Mouse (Mus musculus) adrenal gland, adult (tissue): ENCODE measurements around the gene Olfr776.
"Not testable (repeated sequence)": the region's sequence is repeated elsewhere in the genome, so short reads cannot be mapped to it uniquely, and the experiment has no call there.

ENCODE experiments used
- DNase-seq, 2 experiments: peaks; one replicate each; pipeline ENCODE4 v3.0.0; 2022 to 2023; ENCODE audit warnings: low spot score in 1 of 2; ENCODE audit not compliant: inconsistent age in 2 of 2

Gene Olfr776

DNA sequence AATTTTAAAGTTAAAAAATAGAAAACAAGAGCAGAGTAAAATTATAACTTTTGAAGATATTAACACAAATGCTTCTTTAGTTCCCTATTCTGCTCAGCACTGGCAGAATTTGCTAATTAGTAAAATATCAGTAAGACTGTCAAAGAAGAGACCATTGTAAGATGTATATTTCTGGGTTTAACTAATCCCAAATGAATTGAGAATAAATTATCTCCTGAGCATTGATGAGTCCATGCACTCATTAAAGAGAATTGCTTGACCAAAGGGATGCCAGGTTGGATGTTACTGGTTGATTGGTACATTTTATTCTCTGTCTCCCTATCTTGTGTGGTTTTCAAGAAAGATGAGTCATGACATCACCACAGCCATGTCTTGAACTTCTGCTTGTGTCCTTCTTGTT is at the start of gene Olfr776:
TSS of gene Olfr776 (plus strand) at position 301 of the 400 bp plus-strand sequence.
- no peak for DNase-seq

DNA sequence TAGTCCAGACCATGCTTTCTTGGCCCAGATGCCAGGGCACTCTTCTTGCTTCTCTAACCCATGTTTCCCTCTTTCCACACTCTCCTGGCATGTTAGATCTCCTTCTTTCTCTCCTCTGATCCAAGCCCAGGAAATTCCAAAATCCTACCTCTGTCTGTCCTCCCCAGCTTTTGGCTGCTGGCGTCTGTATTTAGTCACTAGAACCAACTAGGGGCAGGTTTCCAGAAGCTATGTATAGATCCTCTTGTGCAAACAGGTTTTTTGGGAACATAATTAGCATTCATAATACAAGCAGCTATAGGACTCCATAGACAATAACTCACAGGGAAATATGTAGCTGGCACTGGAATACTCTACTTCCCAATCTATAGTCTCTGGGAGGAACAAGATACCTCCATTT is 28.2 kb upstream of the Olfr776 start:
- no peak for DNase-seq

DNA sequence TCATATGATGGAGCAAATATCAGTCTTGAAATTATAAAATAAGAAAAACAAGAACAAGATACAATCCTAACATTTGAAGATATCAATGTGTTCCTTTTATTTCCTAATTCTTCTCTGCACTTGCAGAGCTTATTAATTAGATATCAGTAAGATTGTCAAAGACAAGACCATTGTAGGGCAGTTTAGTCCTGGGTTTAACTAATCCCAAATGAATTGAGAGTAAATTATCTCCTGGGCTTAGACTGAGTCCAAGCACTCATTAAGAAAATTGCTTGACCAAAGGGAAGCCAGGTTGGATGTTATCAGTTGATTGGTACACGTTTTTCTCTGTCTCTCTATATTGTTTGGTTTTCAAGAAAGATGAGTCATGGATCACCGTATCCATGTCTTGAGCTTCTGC is 23.0 kb upstream of the Olfr776 start, which contains the start of gene Olfr774:
TSS of gene Olfr774 (plus strand) at position 301 of the 400 bp plus-strand sequence.
- DNase-seq: no peak

DNA sequence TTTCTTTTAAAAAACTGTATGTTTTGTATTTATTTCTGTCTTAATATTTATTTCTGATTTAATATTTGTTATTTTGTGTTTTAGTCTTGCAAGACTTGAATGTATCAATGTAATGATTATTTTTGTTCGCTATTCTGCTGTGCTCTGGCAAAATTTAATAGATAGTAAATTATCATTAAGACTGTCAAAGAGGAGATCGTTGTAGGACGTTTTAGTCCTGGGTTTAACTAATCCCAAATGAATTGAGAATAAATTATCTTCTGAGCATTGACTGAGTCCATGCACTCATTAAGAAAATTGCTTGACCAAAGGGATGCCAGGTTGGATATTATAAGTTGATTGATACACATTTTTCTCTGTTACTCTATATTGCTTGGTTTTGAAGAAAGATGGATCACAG is 10.8 kb upstream of the Olfr776 start, which contains the start of gene Olfr775:
TSS of gene Olfr775 (plus strand) at position 301 of the 400 bp plus-strand sequence.
- no peak for DNase-seq

DNA sequence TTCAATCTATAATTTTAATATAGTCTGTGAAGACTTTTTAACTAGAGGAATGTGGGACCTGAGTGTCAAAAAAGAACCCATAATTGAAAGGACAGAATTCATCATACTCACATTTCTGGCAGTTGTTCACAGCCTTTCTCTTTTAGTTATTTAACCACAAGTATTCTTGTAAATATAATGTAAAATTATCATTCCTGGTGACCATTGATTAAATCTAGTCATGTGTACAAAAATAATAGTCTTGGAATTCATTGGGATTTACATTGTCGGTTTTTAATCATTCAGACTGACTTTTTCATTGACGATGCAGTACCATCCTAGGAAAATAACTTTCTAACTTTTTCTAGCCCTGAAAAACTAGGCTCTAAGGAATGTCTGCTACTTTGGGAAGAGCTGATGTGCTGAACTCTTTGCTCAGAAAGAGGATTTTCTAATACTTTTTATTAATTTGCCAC is 12.2 kb downstream of the Olfr776 start, which contains the start of gene Olfr777:
TSS of gene Olfr777 (minus strand) at position 405 of the 455 bp plus-strand sequence.
- no peak for DNase-seq

DNA sequence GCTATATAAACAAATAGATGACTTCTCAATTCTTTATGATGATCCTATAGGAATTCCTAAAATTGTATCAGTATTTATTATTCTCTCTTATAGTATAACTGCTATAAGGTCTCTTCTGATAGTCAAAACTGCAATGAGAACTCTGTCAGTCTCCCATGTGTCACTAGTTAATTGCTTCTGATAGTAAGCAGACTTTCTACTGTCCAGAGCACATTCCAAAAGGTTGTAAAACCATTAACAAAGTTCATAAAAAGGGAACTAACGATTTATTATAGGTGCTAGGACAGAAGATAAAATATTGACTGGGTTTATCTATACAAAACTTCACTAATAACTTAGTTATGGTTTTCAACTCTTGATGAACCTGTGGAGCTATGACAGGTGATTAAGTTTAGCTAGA is 54.0 kb downstream of the Olfr776 start:
- not testable (repeated sequence) for DNase-seq

DNA sequence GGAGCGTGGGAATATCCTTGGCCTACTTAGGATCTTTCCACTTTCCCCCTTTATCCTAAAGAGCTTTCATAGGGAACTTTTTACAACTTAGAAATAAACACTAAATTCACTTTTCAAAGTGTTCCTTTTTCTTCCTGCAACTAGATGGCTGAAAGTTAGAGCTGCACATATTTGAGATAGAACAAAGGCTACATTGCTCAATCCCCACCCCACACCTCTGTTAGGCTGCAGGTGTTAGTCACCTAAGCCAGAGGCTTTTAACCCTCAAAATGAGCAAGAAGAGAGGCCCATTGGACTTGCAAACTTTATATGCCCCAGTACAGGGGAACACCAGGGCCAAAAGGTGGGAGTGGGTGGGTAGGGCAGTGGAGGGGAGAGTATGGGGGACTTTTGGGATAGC is 54.6 kb downstream of the Olfr776 start:
- not testable (repeated sequence) for DNase-seq
